Mouse (Mus musculus) cerebellum, adult 8-10 months (tissue): ENCODE measurements around the gene Col6a1.
"Not testable (repeated sequence)": the region's sequence is repeated elsewhere in the genome, so short reads cannot be mapped to it uniquely, and the experiment has no call there.

Experiments
- DNase-seq: peaks from one replicate; pipeline ENCODE4 v3.0.0; 2022

Gene Col6a1

GRCm38 (mm10) chr10:76725682-76726285, at the start of gene Col6a1:
TSS of gene Col6a1 (minus strand) at chr10:76726168.
- DNase-seq = no peak

- DNase-seq = no peak
Observed at GRCm38 (mm10) chr10:76771624-76772023, 45.7 kb upstream of the Col6a1 start.

GRCm38 (mm10) chr10:76771086-76771485, 45.1 kb upstream of the Col6a1 start:
- no peak for DNase-seq

DNA sequence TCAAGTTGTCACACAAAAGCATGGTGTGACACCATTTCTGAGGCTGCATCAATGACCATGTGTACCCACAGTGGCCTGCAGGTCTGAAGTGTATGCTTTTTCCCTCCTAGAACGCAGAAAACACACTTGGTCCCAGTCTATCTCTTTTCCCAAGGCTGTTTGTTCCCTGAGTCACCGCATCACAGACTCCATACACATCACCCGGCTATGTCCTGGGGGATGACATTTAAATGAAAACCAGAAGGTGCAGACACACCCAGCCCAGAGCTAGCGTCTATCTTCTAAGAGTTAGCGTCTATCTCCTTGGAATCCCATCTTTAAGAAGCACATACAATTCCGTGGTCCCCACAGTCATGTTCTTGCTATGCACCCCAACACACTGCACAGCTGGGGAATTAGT, 43.6 kb upstream of the Col6a1 start:
- DNase-seq = no peak

DNA sequence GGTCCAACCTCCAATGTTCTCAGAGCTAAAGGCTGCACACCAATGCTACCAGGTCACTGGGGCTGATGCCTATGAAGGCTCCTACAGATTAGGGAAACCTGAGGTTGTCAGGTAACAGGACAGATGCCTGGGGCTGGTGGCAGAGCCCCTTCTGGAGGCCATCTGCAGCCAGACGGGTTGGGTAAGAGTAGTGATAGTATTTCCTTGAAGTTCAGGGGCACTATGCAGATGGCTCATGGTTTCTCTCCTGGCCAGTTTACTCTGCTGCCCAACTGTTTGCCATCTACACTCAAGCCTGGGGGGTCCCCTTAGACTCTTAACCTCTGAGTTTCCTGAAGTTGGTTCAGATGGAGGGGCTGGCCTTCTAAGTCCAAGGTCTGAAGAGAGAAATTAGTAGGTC, 40.2 kb upstream of the Col6a1 start:
- no peak for DNase-seq

GRCm38 (mm10) chr10:76764927-76765326, 39.0 kb upstream of the Col6a1 start:
- no peak for DNase-seq

DNA sequence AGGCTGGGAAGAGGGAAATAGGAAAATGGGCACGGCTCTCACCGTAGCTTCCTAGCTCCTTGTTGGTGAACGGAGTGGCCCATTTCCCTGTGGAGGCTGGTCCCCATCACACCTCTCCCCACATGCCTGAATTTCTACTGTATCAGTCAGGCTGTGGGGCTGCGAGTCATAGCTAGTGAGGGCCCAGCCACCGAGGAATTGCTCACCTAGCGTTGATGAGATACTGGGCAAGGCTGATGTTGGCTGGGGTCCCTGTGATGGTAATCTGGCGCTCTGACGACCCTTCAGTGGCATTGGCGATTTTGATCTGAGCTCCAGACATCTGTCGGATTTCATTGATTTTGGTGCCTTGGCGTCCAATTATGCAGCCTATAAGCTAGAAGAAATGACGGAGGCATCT, 37.0 kb upstream of the Col6a1 start:
- no peak for DNase-seq

- DNase-seq = no peak
Observed at GRCm38 (mm10) chr10:76762411-76762810, 36.4 kb upstream of the Col6a1 start.

- DNase-seq = no peak
Observed at GRCm38 (mm10) chr10:76759878-76760277, 33.9 kb upstream of the Col6a1 start.

DNA sequence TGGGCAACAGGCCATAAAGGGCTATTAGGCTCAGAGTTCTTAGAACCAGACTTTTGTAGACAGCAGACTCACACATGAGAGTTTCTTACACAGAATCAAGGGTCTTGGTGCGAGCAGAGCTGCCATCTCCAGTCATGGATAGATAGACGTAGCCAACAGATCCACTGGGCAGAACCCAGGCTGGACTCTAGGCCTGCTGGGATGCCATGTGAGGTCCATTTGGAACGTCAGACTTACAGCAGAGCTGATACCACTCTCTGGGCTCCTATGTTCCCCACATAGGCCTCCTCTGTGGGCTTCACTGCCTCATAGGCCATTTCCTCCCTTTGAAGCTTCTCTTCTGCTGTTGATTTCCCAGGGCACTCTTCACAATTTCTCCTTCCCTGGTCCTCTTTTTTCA, 27.7 kb upstream of the Col6a1 start:
- no peak for DNase-seq

- not testable (repeated sequence) for DNase-seq
Observed at GRCm38 (mm10) chr10:76744267-76744666, 18.3 kb upstream of the Col6a1 start.

DNA sequence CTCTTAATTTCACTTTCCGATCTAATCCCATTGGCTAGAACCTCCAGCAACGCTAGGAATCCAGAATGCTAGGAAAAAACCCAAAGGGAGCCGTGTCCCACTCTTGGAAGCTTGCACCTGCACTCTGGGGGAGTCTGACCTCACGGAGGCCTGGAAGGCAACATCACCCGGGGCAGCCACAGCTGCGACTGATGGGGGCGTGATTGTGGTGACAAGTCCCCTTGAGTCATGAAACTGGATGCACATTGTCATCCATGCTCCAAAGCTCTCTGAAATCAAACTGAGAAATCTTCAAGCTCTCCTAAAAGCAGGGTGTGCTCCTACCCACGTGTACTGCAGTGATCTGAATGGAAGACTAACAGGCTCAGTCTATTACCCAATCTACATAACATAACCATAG, 10.8 kb upstream of the Col6a1 start:
- DNase-seq = no peak

DNA sequence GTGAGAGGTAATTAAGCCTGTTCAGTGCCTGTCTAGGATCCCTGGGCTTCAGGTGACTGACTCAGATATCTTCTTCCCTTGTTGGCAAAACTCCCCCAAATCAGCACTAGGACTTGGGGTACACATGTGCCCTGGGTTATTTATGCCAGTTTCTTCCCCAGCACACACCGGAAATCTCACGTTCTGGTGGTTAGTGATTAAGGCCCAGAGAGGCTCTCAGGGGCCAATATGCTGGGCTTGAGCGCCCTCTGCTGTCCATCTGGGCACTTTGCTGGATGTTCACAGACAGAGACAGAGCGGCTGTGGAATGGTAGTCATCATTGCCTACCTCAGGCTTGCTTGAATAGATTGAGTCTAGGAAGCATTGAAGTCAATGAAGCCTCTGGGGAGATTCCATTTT, 9.0 kb upstream of the Col6a1 start:
- peak; percentile 76 for DNase-seq

GRCm38 (mm10) chr10:76733677-76734068, 7.7 kb upstream of the Col6a1 start:
- no peak for DNase-seq

GRCm38 (mm10) chr10:76732881-76733676, 7.1 kb upstream of the Col6a1 start:
- DNase-seq = peak; percentile 20

- no peak for DNase-seq
Observed at GRCm38 (mm10) chr10:76732391-76732790, 6.4 kb upstream of the Col6a1 start.

- DNase-seq = no peak
Observed at GRCm38 (mm10) chr10:76731621-76732239, 5.8 kb upstream of the Col6a1 start.

DNA sequence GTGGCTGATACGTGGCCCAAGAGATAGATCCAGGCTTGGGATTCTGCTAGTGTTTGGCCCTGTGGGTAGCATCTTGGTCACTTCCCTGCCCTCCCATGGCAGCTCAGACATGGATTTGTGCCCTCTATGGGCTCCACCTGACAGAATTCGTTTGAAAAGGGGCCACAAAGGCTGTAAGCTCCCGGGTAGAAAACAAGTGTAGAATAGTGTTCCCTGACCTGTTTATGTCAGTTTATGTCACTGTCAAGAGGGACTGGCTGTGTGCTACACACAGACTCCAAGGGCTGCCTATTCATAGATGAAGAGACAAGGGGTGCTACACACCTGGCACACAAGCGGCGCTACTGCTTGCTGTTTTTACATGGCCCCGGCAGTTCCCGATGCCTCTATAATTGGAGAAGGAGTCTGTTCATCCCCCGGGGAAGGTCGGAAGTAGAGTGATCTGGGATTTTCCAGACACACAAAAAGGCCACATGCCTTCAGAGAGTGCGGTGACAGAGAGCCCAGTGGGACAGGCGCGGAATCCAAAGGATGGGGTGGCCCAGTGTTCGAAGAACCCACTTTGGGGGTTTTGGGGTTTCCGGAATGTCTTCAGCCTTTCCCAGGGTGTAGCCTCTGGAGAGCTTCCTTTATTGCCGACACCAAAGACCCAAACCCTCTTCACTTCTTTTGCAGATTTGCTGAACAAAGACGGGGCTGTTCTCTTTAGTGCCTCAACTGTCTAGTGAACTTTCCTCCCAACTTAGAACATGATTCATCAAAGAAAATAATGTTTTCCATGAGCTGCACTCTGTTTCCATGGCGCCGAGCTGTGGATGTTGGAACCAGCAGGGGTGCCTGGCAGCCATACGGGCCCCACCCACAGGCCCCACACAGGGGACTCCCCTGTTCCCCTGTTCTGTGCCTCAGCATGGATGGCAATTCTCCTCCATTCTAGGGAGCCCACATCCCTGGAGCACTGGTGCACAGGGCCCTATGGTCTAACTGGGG, 4.0 kb upstream of the Col6a1 start:
- DNase-seq = no peak

DNA sequence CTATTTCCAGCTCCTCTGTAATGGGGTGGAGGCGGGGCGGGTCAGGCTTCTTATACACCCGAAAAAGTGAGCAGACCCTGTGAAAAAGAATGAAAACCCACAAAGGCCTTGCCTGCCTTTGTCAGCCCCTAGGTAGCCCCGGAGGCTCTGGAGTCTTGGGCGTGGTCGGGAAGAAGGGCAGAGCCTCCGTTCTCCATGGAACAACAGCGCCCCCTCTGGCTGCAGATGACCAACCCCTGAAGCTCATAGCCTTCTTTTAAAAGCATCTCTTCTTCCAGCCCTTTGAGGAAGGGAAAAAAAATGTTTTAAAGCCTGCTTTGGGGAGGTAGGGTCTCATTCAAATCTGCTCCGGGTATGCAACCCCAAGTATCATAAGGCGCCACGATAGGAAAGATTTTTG, 2.4 kb upstream of the Col6a1 start:
- peak; percentile 18 for DNase-seq

DNA sequence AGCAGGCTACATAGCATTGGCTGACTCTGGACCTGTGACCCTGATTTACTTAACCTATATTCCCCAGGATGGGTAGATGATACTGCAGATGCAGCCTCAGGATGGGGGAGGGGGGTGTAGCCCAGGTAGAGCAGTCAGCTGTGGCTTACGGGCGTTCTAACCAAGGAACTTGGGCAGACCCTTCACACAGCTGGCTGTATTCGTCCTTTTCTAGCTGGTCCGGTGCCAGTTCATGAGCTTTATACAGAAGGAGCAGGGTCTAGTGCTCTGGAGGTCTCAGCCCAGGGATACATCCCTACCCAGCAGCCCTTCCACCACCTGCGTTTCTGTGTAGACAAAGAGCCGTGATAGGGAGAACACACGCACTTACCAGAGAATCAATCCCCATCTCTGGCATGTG, 1.3 kb upstream of the Col6a1 start:
- no peak for DNase-seq

DNA sequence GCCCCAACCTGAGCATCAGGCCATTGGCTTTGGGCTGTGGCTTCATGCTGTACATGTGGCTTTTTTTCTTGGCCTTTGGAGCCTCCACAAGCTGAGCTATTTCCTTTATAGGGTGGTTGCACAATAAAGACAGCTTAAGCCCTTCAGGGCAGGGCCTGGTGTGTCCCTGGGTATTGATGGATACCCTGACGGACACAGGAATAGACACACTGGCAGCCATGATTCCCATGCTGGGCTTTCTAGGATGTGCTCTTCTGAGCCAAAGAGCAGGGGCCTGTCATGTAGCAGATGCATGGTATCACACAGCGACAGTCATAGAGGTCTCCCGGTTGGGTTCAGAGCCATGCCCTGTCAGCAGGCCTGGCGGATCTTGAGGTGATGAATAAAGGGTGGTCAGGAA, 898 bp upstream of the Col6a1 start:
- no peak for DNase-seq

GRCm38 (mm10) chr10:76725097-76725496, 871 bp downstream of the Col6a1 start:
- no peak for DNase-seq

DNA sequence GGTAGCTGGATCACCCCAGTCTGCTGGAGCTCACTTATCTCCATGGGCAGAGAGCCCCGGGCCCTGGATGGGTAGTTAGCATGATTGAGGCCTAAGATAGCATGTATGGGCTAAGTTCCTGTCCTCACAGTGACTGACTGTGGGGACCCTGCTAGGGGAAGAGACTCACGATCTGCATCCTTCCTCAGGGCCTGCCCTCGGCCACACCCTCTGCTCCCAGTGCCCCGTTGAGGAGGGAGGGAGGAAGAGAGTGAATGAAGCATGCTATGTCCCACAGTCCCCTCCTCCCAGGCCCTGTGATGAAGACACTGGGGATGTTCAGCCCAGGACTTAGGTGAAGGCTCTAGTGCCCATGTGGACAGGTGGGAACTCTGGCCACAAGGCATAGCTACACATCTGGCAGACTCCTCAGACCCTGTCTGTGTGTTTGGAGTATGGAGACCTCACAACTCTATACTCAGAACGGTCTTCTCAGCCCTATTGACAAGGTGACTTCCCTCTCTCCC, 1.7 kb downstream of the Col6a1 start:
- DNase-seq = no peak
